Mouse (Mus musculus) cerebellum, adult 9-10 months (tissue): ENCODE results near the gene Magee1.
"Not testable (repeated sequence)": the region's sequence is repeated elsewhere in the genome, so short reads cannot be mapped to it uniquely, and the experiment has no call there.

Source experiments
- DNase-seq: peaks from one replicate; pipeline ENCODE4 v3.0.0; 2022

The Magee1 gene

GRCm38 (mm10) chrX:105120275-105121226, at the start of gene Magee1:
Gene Magee1 (plus strand): TSS chrX:105120378.
- DNase-seq: peak; percentile 92

GRCm38 (mm10) chrX:105079151-105079550, 41.0 kb upstream of the Magee1 start:
- DNase-seq: no peak

- DNase-seq: peak; percentile 94
These were observed 40.5 kb upstream of the Magee1 start, which contains the start of gene Pbdc1 for GRCm38 (mm10) chrX:105079615-105080092. Gene Pbdc1 (plus strand): TSS chrX:105079756.

- no peak for DNase-seq
These were observed 40.1 kb upstream of the Magee1 start for GRCm38 (mm10) chrX:105080096-105080495.

GRCm38 (mm10) chrX:105083013-105083412, 37.2 kb upstream of the Magee1 start:
- DNase-seq: not testable (repeated sequence)

DNA sequence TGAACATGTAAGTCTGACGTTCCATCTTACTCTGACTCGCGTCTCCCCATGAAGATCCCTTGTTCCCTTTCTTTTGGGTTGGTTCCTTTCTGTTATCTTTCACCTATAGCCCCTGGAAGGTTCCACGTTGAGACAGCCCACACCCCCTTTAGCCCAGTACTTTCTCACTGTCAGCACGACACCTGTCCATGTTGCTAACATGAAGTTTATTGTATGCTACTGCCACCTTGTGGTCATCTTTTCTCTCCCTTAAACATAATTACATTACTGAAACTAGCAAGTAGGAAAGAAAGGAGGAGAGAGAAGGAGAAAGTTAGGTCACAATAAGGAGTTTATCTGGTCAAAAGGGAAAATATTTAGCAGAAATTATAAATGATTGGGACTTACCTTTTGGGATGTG, 16.0 kb upstream of the Magee1 start:
- DNase-seq: peak; percentile 66

- DNase-seq: no peak
These were observed 5.2 kb upstream of the Magee1 start for GRCm38 (mm10) chrX:105114994-105115393.

- peak; percentile 83 for DNase-seq
These were observed 1.2 kb downstream of the Magee1 start for GRCm38 (mm10) chrX:105121227-105121865.

DNA sequence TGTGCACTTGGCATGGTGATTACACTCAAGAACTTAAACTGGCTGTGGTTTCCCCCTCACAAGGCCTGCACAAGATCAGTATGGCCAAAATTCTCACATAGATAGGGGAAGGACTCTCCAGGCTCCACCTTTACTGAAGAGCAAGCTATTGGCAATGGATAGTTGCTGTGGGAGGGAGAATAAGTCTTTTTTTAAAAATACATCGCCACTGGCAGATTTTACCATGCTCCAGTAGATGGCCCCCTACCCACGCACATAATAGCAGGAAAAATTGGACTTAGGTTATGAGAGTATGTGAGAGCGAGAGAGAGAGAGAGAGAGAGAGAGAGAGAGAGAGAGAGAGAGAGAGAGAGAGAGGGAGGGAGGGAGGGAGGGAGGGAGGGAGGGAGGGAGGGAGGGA, 4.7 kb downstream of the Magee1 start:
- DNase-seq: no peak

DNA sequence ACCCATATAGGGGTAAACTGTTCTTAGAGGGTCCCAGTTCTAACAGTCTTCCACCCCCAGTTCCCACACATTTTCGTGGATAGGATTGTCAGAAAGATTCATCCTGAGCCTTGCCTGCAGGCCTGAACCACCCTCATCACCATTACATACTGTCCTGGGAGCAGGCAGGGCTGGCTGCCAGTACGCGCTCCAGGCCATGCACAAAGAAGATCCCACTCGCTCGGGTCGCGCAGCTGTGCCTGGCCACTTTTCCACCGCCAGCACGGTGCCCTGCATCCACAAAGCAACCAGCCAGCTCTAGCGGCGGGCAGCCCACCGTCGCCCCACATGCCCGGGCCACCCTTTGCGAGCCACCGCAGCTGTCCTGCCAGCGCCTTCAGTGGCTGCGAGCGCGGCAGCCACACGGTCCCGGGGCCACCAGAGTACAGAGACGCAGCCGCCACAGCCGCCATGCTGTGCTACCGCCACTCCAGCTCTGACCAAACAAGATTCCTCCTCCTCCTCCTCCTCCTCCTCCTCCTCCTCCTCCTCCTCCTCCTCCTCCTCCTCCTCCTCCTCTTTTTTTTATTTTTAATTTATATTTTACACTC, 31.8 kb downstream of the Magee1 start:
- DNase-seq: no peak

DNA sequence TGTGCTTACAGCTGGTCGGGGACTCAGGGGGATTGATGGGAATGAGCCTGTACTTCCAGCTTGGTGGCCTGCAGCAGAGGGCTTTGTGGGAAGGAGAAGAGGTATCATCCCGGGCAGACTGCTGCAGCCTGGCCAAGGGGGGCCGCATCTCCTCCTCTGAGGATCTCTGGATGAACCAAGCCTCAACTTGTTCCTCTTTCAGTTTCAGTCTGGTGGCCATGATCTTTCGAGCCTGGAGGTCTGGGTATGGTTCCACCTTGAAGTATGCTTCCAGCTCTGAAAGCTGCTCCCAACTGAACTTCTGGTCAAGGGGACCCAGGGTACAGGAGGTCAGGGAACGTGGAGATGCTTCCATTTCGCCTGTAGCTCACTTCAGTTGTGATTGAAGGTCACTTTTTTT, 44.8 kb downstream of the Magee1 start:
- not testable (repeated sequence) for DNase-seq

GRCm38 (mm10) chrX:105167217-105167616, 47.0 kb downstream of the Magee1 start:
- DNase-seq: peak; percentile 1
